Mouse (Mus musculus) bone marrow, adult 2 months (tissue): Measurements from ENCODE around the gene Col6a6.

Experiments
- CTCF ChIP-seq: fragments of 200-500 bp; IDR thresholded peaks from 2 replicates; pipeline ENCODE4 v1.5.1; 2011; ENCODE audit warnings: low read length, control low read depth; ENCODE audit not compliant: control insufficient read depth, insufficient read depth
- POLR2A ChIP-seq: fragments of 200-500 bp; IDR thresholded peaks from 2 replicates; pipeline ENCODE4 v1.6.1; 2011; ENCODE audit warnings: low read depth, mild to moderate bottlenecking, control low read depth, low read length, borderline replicate concordance; ENCODE audit not compliant: control insufficient read depth

DNA sequence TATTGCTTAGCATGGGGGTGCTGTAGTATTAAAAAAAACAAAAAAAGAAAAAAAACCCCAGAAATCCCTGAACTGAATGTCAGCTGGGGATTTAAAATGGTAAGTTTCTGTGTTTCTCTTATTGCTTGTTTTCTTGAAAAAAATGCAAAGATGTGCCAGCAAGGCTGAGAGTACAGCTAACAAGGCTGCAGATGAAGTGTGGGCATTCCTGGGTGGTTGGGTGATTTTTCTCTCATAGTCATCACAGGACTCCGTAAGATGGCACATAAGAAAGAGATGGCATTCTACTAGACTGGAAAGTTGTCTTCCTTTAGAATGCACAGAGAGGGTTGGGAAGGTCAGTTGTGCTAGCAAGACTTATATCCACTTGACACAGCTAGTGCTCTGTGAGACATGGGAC, 122.9 kb downstream of the Col6a6 start:
- TF ChIP-seq POLR2A = no peak
- no peak for TF ChIP-seq CTCF
